Mouse (Mus musculus) naive thymus-derived CD4-positive, alpha-beta T cell, adult 2 months (primary cell): Measurements from ENCODE around the gene Frk.
"Not testable (repeated sequence)": the region's sequence is repeated elsewhere in the genome, so short reads cannot be mapped to it uniquely, and the experiment has no call there.

Experiments used
- DNase-seq: peaks from one replicate; pipeline ENCODE4 v3.0.0-alpha.2; 2011; ENCODE audit warnings: low read depth

The Frk gene

DNA sequence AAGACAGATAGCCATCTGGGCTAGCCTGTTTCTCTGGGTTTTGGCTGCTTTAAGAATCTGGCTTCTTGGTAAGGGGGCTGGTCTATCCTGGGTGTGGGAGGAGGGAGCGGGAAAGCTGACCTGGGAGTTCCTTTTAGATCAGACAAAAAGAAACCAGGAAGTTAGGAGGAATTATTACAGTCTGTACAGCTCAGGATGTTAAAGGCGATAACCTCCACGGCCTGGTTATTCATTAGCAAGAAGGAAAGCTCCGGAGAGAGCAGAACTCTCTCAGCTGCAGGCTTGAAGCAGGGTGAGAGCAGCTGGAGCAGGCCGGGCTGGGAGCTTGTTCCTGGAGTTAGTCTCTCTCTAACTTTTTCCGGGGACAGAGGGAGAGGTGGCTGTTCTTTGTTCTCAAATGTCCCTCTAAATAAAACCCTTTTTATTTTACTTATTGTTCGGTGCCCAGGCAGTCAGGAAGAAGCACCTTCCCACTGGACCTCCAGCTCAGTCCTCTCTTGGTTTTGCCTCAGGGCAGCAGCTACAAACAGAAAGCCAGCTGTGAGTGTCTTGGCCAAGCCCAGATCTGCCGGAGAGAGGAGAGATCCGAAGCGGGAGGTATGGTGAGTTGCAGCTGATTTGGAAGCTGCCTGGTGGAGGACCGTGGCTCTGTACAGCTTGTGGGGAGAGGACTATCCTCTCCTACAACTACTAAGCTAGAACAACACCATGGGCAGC, at the start of gene Frk:
Gene Frk (plus strand): TSS at position 103 of the 717 bp plus-strand sequence.
- no peak for DNase-seq

DNA sequence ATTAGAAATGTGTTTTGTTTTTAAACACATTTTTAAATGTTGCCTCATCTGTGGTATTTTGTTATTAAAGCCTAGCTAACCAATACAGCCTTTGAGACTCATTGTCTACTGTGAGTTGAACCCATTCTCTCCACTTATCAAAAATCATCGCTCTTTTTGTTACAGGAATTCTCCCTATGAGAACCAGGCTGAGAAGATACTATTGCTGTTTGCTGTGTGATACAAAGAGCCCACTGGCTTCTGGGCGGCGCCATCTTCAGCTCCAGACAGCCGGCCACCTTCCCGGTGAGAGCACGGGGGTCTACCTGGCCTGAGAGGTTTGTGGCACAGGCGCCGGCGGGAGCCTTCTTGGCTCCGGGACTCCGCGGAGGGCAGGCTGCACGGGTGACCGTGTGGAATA, 49.0 kb upstream of the Frk start:
- DNase-seq: not testable (repeated sequence)

GRCm38 (mm10) chr10:34449469-34449868, 33.7 kb upstream of the Frk start:
- DNase-seq: no peak

DNA sequence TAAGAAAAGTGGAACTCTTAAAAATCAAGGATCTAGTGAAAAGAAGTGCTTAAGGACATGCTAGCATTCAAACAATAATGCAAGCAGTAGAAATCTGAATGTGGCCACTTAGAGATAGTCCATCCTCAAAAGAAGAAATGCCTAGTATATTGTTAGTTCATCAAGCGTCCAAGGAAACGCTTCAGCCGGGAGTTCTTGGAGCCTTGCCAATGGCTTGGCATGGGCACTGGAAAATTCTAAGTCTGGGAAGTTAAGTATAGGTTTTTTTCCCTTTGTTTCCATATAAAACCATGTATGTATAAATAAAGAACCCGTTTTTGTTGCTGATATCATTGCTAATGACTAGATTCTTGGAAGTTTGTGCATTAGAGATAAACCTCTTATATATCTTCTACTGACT, 21.7 kb upstream of the Frk start:
- DNase-seq: no peak

GRCm38 (mm10) chr10:34464321-34464720, 18.9 kb upstream of the Frk start:
- DNase-seq: no peak

DNA sequence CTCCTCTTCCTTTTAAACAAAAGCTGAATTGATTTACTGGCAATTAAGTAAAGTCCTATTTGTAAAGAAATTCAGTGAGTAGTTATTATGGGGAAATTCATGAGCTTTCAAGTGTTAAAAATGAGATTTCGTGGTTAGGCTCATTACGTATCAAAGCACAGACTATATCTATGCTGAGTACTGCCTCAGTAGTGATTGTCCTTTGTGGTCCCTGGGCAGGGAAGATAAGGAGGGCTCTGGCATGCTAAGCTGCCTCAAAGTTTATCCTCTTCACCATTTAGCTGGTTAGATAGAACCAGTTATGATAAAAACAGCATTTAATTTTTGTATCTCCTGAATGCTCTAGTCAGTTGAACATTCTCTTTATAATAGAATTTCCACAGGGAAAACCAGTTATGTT, 14.2 kb upstream of the Frk start:
- DNase-seq: no peak

DNA sequence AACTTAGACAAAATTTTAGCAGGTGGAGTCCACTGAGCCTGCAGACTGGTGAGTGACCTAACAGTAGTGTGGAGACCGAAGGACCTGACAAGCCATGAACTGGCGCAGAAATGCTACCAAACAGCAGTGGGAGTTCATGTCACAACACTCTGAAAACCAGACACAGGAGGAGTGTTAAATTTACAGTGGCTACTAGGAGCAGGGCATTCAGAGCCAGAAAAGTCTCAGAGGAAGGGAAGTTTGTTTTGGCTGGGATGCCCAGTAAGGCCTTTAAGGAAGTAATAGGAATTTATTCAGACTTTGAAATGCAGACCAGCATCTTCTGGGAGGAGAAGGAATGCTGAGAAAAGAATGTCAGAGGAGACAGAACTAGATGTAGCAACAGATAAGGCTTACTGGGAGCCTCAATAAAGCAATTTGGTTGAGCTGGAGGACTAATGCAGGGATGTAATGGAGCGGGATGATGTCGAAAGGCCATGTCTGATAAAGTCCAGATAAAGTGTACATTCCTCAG, 3.2 kb upstream of the Frk start:
- DNase-seq: no peak

GRCm38 (mm10) chr10:34484014-34484411, 814 bp downstream of the Frk start:
- no peak for DNase-seq

GRCm38 (mm10) chr10:34485079-34485478, 1.9 kb downstream of the Frk start:
- DNase-seq: no peak

GRCm38 (mm10) chr10:34507807-34508206, 24.6 kb downstream of the Frk start:
- no peak for DNase-seq

DNA sequence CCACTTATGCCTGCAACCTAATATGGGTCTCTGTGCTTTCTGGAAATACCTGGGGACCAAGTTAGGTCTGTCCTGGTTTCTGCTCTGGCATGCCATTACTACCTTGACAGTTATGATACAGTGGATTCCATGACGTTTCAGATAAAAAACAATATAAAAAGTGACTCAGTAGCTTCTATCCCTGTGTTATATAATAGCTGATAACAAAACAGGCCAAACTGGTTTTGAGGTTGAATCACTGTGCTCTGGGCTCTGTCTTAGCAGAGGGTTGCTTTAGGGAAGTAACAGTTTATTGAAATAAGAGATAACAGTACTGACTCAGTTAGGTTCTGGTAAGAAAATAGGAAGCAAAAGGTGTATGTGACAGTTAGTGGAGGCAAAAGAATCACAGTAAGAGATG, 25.4 kb downstream of the Frk start:
- no peak for DNase-seq

- DNase-seq: no peak
Observed at GRCm38 (mm10) chr10:34509256-34509655, 26.1 kb downstream of the Frk start.

DNA sequence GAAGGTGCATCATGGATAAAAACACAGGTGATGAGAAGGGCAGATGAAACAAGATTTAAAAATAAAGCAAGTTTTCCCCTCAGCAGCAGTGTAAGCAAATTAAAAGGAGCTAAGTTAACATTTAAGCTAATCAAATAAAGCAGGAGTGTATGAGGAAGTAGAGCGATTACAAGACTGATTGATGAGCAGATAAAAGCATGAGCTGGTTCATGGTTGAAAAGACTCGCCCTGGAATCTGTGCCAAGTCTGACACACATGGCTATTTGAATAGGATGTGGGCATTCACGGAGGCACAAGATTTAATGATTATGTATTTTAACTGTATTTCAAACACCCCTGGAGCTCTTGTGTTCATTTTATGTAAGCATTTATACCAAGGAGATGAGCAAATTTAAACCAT, 28.0 kb downstream of the Frk start:
- DNase-seq: no peak

- DNase-seq: no peak
Observed at GRCm38 (mm10) chr10:34512551-34512950, 29.4 kb downstream of the Frk start.

- no peak for DNase-seq
Observed at GRCm38 (mm10) chr10:34525598-34525997, 42.4 kb downstream of the Frk start.

GRCm38 (mm10) chr10:34531766-34532165, 48.6 kb downstream of the Frk start:
- DNase-seq: no peak

DNA sequence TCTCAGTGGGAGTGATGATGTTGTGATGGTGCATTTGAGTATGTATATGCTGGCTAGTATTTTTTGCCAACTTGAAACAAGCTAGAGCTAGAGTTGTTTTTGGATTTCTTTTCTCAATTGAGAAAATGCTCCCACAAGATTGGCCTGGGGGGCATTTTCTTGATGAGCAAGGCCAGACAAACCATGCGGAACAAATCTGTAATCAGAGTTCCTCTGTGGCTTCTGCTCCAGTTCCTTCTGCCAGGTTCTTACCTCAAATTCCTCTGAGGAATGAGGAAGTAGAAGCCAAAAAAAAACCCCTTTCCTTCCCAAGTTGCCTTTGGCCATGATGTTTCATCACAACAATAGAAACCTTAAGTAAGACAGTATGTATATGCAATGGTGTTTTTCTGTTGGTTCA, 49.3 kb downstream of the Frk start:
- no peak for DNase-seq

GRCm38 (mm10) chr10:34540687-34541086, 57.5 kb downstream of the Frk start:
- no peak for DNase-seq

DNA sequence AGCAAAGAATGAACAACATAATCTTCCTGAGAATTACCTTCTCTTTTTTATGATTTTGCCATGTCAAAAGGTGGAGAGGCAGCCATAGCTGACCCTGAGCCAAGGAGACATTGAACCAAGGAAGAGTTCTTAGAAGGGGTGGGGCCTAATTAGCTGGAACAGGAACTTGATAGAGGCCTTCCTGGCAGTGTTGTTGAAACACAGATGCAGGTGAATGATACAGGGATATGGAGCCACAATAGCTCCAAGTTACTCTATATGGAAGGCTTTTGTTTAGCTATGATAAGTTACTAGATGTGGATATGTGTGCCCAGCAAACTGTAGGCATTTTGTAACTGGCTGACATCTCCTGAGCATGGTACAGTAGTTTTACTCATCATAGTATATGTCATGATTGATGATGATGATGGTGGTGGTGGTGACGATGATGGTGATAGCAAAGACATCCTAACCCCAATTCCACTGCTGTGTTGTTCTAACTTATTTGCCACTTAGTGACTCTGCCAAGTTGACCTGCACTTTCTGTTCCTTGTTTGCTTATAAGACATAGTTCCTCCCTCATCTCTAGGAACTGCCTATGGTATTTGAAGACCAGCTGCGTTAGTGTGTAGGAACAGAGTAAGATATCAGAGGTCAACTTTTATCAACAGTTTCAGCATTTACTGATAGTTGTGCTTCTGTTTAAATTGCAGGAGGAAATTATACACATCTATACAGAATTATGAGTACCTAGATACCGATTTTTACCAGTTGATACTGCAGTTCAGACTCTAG, 58.7 kb downstream of the Frk start:
- no peak for DNase-seq

DNA sequence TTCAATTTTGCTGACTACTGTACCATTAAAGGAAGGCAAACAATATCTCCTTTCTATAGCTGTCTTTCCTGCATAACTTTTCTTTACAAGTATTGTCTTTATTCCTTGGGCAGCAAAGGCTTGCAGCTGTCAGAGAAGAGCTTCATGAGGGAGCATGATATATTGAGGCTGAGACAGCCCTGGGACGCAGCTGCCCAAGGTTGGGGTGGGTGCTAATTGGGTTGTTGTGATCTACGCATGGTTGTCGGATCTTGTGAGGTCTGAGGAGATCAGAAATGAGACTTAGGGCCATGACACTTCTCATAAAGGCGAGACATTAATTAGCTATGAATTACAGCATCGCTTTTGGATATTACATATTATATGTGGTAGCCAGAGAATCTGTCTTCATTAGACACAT, 67.4 kb downstream of the Frk start:
- DNase-seq: no peak

DNA sequence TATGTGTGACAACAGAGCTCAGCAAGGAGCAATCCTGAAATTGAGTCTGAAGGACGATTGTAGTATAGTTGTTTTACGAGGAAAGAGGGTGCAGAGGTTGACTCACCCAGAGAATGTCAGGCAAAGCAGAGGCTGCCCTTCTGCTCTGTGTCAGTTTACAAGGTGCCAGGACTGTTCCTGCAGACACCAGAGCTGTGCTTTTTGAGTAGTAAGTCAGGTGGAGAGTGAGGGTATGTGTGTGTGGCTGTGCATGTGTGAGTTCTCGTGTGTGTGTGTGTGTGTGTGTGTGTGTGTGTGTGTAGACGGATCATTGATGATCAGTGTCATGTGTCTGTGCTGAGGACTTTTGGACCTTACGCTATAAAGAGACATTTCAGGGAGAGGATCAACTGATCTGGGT, 68.4 kb downstream of the Frk start:
- DNase-seq: no peak

DNA sequence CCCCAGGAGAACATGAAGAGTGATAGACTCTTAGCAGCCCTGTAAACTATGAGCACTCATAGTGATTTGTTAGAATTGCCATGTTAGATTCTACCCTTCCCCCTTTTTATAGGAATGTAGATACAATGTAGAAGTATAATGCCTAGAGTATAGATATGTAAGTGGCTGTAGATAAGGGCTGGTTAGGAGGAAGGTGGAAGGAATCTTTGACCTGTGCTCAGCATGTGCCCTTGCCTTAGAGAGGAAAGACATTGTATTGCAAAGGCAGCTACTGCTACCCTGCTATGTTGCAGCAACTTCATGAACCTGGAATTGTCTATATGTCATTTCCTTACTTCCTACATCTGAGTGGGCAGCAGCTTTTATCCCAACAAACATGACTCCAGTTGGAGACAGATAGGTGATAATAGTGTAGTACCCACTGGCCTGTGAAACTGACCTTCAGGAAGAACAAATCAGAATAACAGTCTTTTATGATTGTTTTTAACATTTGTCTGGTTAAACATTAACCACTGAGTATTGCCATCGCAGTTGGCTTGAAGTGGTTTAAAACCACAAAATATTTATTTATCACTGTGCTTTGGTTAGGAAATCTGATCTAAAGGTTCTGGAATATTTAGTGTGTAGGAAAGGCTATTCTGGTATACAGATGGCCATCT, 80.4 kb downstream of the Frk start:
- no peak for DNase-seq

DNA sequence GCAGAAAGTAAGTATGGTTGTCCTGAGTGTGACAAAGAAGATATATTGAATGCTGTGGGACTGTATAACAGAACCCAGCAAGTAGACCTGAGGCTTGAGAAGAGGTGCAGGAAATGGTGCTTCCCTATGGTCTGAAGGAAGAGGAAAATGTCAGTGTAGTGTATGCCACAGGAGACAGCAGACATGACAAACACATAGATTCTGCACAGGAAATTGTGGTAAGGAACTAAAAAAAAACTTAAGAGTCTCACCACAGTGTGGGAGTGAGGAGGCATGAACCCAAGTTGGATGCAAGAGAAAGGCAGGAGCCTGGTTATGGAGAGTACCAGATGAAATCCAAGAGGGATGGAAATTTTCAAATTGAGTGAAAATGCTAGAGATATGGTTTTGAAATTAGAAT, 132.3 kb downstream of the Frk start:
- no peak for DNase-seq
